Mouse (Mus musculus): ENCODE measurements around the gene Barx2.
"Not testable (repeated sequence)": the region's sequence is repeated elsewhere in the genome, so short reads cannot be mapped to it uniquely, and the experiment has no call there.

Barx2 gene

DNA sequence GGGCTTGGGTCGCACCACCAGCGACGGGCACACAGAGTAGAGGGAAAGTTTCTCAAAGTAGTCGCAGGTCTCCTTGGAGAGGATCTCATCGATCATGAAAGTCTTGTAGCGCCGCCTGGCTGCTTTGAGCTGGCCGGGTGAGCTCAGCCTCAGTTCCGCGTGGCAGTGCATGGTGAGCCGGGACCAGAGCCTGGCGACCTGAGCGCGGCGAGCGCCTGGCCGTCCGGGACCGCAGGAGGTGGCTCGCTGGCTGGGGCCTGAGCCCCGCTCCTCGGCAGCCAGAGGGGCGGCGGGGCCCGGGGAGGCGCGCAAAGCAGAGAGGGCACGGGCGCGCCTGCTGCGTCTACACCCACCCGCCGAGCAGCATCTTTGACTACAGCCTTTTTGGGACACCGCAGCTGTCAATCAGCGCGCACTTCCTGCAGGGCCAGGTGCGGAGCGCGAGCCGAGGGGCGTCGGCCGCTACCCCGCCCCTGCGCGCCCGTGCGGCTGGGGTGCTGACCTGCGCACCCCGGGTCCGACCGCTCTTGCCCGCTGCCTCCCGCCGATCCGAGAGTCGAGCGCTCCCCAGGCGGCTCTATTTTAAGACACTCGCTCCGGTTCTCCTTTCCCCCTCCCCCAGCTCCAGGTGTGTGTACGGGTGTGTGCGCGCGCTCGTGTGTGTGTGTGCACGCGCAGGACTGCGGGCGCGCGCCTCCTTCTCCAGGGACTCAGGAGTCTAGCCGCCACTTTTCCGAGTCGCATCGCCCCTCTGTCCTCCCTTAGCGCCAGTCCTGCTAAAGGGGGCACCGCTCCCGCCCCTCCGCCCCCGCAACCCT is at the start of gene Barx2:
Gene Barx2, minus strand, starts transcription at position 542 of the 818 bp plus-strand sequence.
- no peak for DNase-seq (ENCODE audit: low read depth, low spot score)

DNA sequence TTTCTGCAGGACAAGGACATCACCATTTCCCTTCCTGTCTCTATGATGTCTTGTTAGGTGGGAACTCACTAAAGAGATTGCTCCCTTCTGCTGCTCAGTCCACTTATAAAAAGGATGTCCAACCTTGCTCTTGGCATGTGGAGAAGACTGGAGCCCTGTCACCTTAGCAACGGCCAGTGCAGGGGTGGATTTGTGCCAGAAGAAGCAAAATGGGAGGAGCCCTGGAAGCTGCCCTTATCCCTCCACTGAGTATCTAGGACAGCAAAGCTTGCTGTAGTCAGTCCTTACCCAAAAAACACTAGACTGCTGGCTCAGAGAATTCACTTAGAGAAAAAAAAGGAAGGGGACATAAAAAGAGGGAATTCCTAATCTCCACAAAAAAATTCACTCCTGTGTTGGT is 49.0 kb upstream of the Barx2 start:
- no peak for DNase-seq (ENCODE audit: low read depth, low spot score)

DNA sequence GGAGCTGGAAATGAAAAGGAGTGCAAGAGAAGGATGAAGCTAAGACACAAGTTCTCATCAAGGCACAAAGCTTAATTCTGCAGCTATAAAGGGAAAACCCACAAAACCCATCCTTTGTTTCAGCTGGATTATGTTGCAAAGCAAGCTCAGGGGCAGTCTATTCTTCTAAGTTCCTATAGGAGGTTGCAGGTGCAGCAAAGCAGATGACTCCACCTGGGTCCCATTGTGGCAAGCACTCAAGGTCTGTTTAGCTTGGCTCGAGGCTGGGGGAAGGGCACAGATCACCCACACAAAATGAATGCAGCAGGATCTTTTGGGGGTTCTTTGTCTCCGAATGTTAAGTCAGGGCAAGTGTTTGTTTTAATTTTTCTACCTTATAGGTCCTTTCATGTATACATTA is 47.2 kb upstream of the Barx2 start:
- no peak for DNase-seq (ENCODE audit: low read depth, low spot score)

DNA sequence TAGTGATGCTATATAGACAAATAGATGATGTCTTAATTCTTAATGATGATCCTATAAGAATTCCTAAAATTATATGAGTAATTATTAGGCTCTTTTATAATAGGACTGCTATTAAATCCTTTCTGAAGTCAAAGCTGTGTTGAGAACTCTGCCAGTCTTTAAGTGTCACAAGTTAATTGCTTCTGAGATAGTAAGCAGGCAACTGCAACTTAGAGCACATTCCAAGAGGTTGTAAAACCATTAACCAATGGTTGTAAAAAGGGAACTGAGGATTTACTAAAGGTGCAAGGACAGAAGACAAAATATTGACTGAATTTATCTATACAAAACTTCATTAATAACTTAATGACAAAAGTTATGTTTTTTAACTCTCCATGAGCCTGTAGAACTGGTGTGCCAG is 44.9 kb upstream of the Barx2 start:
- no peak for DNase-seq (ENCODE audit: low read depth, low spot score)

DNA sequence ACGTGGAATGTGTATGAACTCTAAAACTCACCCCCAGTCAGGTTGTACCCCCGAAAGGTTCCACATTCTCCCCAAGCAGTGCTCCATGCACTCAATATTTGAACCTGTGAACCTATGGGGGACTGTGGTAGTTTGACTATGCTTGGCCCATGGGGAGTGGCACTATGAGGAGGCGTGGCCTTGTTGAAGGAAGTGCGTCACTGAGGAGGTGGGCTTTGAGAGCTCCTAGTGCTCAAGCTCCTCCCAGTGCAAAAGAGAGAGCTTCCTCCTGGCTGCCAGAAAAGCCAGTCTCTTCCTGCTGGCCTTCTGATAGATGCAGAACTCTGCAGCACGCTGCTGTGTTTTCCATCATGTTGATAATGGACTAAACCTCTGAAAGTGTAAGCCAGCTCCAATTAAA is 37.2 kb upstream of the Barx2 start:
- DNase-seq (ENCODE audit: low read depth, low spot score), result no peak

DNA sequence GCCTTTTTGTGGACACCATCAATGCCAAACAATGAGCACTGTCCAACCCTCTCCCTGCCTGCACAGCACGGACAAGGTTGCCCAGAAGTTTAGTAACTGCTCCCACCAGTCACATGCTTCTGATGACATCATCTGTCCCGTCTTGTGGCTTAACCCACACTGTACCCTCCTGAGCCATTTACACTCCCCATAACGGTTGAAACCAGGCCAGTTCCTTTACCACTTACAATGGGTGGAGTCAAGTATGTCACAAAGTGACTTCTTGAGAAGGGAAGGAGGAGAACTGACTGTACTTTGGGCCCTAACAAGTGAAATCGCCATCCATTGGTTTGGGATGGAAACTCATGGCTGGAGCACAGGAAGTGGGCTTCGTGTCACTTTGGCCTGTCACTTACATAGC is 35.8 kb upstream of the Barx2 start:
- DNase-seq (ENCODE audit: low read depth, low spot score), result no peak

DNA sequence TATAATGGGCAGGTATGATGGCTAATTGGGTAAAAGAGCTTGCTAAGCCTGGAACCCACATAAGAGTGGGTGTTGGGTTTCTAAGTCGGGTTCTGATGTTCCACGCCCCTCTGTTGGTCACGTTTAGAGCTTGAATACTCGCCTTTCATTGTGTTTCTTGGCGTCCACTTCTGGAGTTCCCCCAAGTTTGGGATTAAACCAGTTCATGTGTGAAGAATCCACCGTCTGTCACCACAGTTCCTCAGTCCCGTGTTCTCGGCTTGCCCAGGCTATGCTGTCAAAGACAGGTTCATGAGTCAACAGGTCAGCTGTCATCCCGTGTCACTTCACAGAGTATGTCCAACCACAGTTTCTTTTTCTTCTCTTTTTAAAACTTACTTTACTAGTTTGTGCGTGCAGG is 33.8 kb upstream of the Barx2 start:
- no peak for DNase-seq (ENCODE audit: low read depth, low spot score)

DNA sequence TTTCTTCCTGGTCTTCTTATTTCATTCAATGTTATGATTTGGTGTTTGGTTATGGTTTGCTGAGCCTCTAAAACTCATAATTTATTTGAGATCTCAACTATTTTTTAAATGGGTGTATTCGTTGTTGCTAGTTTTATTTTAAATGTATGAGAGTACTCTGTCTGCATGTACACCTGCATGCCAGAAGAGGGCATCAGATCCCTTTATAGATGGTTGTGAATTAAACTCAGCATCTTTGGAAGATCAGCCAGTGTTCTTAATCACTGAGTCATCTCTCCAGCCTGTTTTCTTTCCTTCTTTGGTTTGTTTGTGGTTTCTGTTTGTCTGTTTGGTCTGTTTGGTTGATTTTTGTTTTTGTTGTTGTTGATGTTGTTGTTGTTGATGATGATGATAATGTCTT is 29.1 kb upstream of the Barx2 start:
- peak; percentile 60 for DNase-seq (ENCODE audit: low read depth, low spot score)

DNA sequence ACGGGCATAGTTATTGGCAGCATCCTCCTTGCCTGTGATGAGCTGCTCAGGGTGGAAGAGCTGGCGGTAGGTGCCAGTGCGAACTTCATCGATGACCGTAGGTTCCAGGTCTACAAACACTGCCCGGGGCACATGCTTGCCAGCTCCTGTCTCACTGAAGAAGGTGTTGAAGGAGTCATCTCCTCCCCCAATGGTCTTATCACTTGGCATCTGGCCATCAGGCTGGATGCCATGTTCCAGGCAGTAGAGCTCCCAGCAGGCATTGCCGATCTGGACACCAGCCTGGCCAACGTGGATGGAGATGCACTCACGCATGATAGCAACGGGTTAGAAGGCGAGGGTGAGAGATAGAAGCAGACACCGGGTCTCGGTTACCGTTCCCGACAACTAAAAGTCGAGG is 23.2 kb upstream of the Barx2 start:
- not testable (repeated sequence) for DNase-seq (ENCODE audit: low read depth, low spot score)

DNA sequence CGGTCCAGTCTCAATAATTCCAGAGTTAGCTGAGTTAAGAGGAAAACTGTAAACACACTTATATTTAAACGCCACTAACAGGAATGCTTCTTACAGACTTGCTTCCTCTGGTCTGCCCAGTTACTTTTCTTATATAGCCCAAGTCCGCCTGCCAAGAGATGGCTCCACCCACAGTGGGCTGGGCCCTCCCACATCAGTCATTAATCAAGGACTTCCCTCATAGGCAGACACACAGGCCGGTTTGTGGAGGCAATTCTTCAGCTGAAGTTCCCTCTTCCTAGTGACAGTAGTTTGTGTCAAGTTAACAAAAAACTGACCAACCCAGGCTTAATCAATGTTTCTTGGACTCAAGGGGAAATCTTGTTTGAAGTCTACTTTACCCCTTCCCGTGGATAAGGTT is 18.4 kb upstream of the Barx2 start:
- peak; percentile 9 for DNase-seq (ENCODE audit: low read depth, low spot score)

DNA sequence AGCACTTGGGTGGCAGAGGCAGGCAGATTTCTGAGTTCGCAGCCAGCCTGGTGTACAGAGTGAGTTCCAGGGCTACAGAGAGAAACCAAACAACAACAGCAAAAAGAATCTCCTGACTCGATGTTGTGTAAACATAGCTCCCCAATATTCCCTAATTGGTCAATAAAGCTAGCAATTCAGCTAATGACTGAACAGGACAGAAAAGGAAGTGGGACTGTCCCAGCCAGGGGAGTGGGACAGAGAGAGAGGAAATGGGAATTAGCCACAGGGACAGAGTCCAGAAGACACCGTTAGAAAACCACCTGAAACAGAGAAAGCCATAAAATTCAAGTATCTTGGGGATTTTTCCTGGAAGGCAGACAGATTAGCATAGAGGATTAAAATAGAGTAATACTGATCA is 18.0 kb upstream of the Barx2 start:
- no peak for DNase-seq (ENCODE audit: low read depth, low spot score)

DNA sequence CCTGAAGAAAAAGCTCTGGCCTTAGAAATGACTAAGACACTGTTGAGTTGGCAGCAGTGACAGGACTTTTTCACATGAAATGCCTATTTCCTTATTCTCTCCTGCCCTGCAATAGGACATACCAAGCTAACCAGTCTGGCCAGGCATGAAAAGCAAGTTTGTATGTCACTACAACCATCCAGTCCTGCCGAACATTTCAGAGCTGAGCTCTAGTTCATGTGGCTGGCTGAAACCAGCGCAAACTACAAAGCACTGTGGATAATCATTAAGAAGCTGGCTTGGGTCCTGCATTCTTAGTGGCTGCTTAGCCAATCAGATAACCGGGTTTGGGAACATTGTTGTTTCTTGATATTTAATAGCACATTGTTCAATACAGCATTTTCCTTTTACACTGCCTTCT is 13.5 kb upstream of the Barx2 start:
- no peak for DNase-seq (ENCODE audit: low read depth, low spot score)

DNA sequence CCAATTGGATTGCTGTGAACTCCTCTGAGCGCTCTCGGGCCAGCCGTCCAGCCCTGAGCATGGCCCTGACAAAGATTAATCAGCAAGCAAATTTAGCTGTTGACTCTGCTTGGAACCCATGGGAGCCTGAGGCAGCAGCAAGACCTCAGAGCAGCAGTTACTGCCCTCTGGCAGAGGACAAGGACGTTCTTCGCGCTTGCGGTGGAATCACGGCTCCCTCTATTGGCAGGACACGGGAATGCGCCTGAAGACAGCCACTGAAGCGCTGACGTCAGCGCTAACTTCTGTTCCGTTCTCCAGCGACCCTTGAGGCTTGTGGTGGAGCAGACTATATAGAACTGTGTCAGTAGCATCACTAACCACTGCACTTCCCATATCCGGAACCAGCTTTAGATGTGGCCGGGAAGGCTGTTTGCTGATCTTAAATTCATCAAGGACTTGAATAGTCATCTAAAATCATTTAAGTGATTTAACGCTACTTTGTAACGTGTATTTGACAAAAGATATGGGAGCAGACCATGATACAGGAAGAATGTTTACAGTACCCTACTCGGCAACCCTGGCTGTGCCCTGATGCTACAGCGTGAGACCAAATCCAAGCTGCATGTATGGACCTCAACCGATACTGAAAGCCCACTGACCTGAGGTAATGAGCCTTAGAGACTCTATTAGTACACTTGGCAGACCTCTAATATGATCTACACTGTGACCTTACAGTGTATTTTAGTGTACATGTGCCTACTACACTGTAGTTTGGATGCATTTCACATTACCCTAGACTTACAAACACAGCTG is 12.8 kb upstream of the Barx2 start:
- peak; percentile 83 for DNase-seq (ENCODE audit: low read depth, low spot score)

DNA sequence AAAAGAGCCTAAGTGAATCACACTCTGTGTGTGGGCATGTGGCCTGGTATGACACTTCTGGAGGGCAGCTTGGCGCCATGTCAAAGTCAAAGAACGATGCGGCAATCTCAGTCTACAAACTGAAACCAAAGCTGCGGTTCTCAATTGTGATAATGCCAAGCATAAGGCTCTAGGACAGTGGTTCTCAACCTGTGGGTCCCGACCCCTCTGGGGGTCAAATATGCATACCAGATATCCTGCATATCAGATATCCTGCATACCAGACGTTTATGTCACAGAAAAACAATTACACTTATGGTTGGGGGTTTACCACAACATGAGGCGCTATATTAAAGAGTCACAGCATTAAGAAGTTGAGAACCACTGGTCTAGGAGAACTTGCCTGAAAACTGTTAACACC is 10.3 kb upstream of the Barx2 start:
- DNase-seq (ENCODE audit: low read depth, low spot score), result peak; percentile 10

DNA sequence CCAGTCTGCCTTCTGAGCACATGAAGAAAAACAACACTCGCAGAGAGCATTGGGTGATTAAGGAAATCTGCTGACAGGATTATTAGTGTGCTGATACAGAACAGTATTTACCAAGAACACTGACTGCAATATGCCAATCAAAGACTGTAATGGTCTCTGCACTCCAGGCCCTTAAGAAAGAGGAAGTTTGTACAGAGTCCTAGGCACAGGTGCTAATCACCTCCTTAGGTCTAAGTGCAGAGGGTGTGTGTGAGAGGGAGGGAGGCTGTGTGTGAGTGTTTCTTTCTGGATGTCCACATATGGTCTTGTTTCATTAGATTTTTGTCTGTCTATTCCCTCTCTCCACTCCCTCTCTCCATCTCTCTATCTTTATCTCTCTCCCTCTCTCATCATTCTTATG is 6.5 kb upstream of the Barx2 start:
- no peak for DNase-seq (ENCODE audit: low read depth, low spot score)

DNA sequence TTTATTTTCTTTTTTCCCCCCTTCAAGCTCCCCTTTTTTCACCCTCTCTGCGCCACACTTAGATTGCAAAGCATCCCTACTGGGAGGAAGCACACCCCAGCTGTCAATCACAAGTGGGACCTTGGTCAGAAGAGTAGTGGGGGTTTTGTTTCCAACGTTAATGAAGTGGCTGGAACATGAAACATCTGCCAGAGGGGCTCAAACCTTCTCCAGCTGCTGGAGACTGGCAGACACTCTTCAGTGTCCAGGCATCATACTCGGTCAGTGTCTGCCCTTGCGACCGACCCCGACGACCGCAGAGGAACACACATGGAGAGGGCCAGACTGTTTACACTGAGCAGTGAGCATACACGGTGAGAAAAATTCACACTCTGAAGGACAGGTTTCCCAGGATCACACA is 3.2 kb upstream of the Barx2 start:
- no peak for DNase-seq (ENCODE audit: low read depth, low spot score)

DNA sequence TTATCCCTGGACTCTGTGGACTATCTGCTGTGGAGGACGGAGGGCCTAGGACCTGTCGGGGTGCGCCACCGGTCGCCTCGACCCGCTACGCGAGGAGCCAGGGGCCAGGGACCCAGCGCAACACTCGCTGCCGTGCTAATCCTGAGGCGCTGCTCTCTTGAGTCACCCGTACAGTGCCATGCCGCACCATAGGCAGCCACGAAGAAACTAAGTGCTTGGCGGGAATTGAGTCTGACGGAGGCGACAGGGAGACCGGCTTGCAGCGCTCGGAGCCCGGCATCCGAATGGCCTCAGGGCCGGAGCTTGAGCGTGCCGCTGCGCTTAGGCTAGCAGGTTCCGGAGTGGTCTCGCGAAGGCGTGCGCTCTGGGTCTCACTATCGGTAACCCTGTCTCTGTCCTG is 1.6 kb upstream of the Barx2 start:
- DNase-seq (ENCODE audit: low read depth, low spot score), result no peak

DNA sequence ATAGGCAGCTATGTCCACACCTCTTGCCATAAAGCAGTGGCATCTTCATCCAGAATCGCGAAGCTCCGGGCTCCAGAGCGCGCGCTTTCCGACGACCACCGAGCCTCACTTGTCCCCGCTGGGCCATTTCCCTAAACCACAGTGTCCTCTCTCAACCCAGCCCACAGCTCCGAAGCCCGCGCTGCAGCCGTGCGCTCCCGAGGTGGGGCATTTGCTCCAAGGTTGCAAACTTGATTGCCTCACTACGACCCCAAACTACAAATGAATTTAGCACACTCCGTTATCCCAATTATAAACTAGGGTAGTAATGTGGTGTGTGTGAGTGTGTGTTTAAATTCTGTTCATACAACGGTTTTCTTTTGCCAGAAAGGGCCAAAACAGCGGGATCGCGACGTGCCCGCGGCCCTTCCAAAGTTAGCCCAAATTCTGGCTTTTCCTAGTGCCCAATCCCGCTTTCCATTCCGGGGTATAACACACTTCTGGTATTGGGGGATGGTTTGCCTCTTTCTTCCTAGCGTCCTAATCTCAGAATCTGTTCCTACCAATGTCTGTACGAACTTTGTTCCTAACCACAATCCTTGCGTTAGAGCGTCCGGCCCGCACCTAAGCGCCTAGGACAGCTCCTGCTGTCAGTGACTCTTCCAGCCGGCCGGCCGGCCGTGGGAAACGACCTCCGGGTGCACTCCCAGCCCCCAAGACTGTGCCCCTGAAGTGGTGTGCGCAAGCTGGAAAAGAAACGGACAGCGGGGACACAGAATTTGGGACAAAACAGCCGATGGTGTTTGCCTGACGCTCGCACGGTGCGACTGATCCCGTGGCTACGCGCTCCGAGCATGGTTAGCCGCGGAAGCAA is 703 bp upstream of the Barx2 start:
- no peak for DNase-seq (ENCODE audit: low read depth, low spot score)

DNA sequence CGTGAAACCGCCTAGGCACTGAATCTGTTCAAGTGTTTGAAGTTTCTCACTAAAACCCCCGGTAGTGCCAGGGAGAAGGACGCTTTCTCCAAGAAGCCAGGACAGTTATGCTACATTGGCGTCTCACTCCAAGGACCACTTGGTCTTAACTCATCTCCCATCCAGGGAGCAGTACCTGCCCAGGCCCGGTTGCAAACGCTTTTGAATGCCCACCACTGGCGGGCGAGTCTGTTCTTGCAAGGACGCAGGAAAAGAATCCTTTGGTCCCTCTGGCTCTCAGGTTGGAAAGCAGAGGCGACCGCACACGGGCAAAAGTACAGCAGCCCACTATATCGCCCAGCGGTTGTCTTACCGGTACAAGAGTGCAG is 725 bp downstream of the Barx2 start:
- DNase-seq (ENCODE audit: low read depth, low spot score), result no peak

DNA sequence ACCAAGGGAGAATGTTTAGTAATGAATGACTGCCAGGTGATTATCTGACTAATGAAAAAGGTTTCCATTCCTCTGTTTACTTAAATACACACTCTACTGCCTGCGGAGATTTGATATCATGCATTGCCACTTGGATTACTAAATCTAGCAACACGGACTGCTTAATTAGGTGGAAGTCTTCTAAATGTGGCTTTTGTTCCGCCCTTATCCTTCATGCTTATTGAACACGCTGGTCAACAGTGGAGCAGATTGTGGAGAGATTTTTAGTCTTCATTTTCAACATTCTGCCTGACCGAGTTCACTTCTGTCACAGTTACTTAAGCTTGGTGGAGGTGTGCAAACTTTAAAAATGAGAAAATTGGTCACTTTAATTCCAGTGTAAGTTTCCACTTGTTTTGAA is 3.0 kb downstream of the Barx2 start:
- no peak for DNase-seq (ENCODE audit: low read depth, low spot score)

DNA sequence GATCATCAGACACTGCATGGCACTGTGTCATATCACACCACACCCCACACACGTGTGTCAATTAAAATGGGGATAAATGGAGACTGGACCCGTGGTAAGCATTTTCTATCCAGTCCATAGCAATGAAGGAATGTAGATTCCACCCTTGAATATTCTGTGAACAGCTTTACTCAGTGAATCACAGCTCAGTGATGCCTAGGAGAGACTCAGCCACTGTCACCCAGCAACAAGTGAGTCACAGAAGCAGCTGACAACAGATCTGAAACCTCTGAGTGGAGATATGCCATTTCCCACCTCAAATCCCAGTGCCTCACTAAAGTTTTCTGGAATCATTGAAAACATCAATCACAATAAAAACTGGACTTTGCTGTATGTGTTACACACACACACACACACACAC is 11.5 kb downstream of the Barx2 start:
- peak; percentile 27 for DNase-seq (ENCODE audit: low read depth, low spot score)

DNA sequence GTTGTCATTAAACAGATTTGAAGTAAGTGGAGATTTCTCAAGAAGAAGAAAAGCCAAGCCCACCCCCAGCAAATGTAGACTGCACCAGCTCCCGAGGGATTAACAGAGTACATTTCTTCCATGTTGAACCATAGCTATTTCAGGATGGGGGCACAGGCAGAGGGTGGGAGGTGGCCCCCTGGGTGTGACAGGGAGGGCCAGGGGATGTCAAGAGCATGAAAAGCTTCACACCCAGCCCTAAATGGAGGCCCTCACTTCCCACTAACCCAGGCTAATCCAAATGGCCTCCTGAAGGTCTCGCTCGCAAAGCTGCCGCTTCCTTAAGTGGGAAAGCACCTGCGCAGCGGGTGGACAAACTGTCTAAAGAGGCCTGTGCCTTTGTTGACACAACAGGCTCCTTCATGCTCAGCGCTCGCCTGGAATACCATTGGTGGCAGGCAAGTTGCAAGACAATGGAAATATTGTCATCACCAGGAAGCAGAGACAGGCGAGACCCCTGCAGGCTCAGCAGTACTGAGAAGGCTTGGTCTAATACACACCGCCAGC is 18.4 kb downstream of the Barx2 start:
- no peak for DNase-seq (ENCODE audit: low read depth, low spot score)
